Mouse (Mus musculus) B cell, adult (primary cell): Measurements from ENCODE around the gene Bcas2. TPM values are rescaled to one million over a fixed set of nuclear protein-coding genes. Genes with fewer than 3 reads are reported as not detected.

Source experiments
- total RNA-seq: library from RNA; stranded (reverse); gene quantifications from 4 replicates; pipeline ENCODE4 v1.2.4, GENCODE M21; 2023; ENCODE audit not compliant: inconsistent age

The Bcas2 gene
- total RNA-seq: 89.2 to 109 TPM (median 106 TPM) in 4 replicates

GRCm38 (mm10) chr3:103171505-103172267 is at the start of gene Bcas2:
TSS of gene Bcas2 (plus strand) at chr3:103171655.

Other genes starting within 250 kb of the Bcas2 start
- gene Sycp1, start 235.6 kb upstream of the Bcas2 start, total RNA-seq: 0.30 TPM in 1 of 4 replicates, not detected in the others
- not detected in 4 replicates for gene Nr1h5, start 207.5 kb upstream of the Bcas2 start, total RNA-seq
- 104 to 139 TPM (median 129 TPM) in 4 replicates for gene Sike1, start 175.9 kb upstream of the Bcas2 start, total RNA-seq
- gene Csde1, start 151.2 kb upstream of the Bcas2 start, total RNA-seq: 464 to 517 TPM (median 503 TPM) in 4 replicates
- 98.2 to 110 TPM (median 106 TPM) in 4 replicates for gene Nras, start 113.4 kb upstream of the Bcas2 start, total RNA-seq
- 0.30 to 1.1 TPM (median 0.73 TPM) in 4 replicates for gene Ampd1, start 97.6 kb upstream of the Bcas2 start, total RNA-seq
- gene Dennd2c, start 69.1 kb upstream of the Bcas2 start, total RNA-seq: 0.15 to 0.24 TPM (median 0.22 TPM) in 3 of 4 replicates, not detected in the other
- gene Trim33, start 107.6 kb downstream of the Bcas2 start, total RNA-seq: 66.7 to 73.5 TPM (median 69.9 TPM) in 4 replicates